Mouse (Mus musculus): ENCODE data around the gene Polr2a. TPM values are rescaled to one million over a fixed set of nuclear protein-coding genes. Genes with fewer than 3 reads are reported as not detected.

The Polr2a gene
- polyA plus RNA-seq, 1 experiment from 2014 or later = 23.5 TPM

GRCm38 (mm10) chr11:69729063-69729462, 29.4 kb downstream of the Polr2a start:
- Histone ChIP-seq H3K9me3 (ENCODE audit: control insufficient read depth, low read length) (no peaks in the 10 kb centered on the region), H3K27me3 (ENCODE audit: control insufficient read depth, insufficient read depth, low read length) (no peaks in the 10 kb centered on the region), H3K36me3 (ENCODE audit: control insufficient read depth, insufficient read depth, low read length) (peaks cover 2% of the 10 kb centered on the region), H3K4me1 (ENCODE audit: control insufficient read depth, insufficient read depth, low read length) (no peaks in the 10 kb centered on the region), H3K27ac (ENCODE audit: low read depth, low read length) (no peak overlapping the region), H3K9ac (replicated peaks; ENCODE audit: low read depth, low read length) (no peak overlapping the region), H3K4me3 (ENCODE audit: low read depth, low read length) (no peak overlapping the region), H3K4me2 (ENCODE audit: low read depth, low read length) (no peak overlapping the region)
- 27% methylated on average over 3 of the region's 3 CpGs for WGBS
- no peak for ATAC-seq (ENCODE audit: low read depth)

GRCm38 (mm10) chr11:69725951-69726350, 32.5 kb downstream of the Polr2a start:
- H3K27ac ChIP-seq (ENCODE audit: low read depth, low read length) = no peak overlapping the region
- 39% methylated on average over 5 of the region's 5 CpGs for WGBS
- no peaks in the 10 kb centered on the region for H3K4me1 ChIP-seq (ENCODE audit: control insufficient read depth, insufficient read depth, low read length)
- no peak overlapping the region for H3K4me2 ChIP-seq (ENCODE audit: low read depth, low read length)
- H3K36me3 ChIP-seq (ENCODE audit: control insufficient read depth, insufficient read depth, low read length) = no peaks in the 10 kb centered on the region
- no peaks in the 10 kb centered on the region for H3K9me3 ChIP-seq (ENCODE audit: control insufficient read depth, low read length)
- no peak overlapping the region for H3K9ac ChIP-seq (replicated peaks; ENCODE audit: low read depth, low read length)
- ATAC-seq (ENCODE audit: low read depth) = no peak
- H3K4me3 ChIP-seq (ENCODE audit: low read depth, low read length) = no peak overlapping the region
- H3K27me3 ChIP-seq (ENCODE audit: control insufficient read depth, insufficient read depth, low read length) = no peaks in the 10 kb centered on the region

- 63% methylated on average over 2 of the region's 2 CpGs for WGBS
Observed at GRCm38 (mm10) chr11:69723074-69723473, 35.4 kb downstream of the Polr2a start.

GRCm38 (mm10) chr11:69720852-69721251, 37.6 kb downstream of the Polr2a start:
- no peak for ATAC-seq (ENCODE audit: low read depth)

More at GRCm38 (mm10) chr11:69723074-69723473, 35.4 kb downstream of the Polr2a start:
- no peaks in the 10 kb centered on the region for H3K4me1 ChIP-seq (ENCODE audit: control insufficient read depth, insufficient read depth, low read length)
- no peak overlapping the region for H3K27ac ChIP-seq (ENCODE audit: low read depth, low read length)
- no peaks in the 10 kb centered on the region for H3K27me3 ChIP-seq (ENCODE audit: control insufficient read depth, insufficient read depth, low read length)
- no peaks in the 10 kb centered on the region for H3K36me3 ChIP-seq (ENCODE audit: control insufficient read depth, insufficient read depth, low read length)
- no peaks in the 10 kb centered on the region for H3K9me3 ChIP-seq (ENCODE audit: control insufficient read depth, low read length)
- ATAC-seq (ENCODE audit: low read depth) = no peak
- no peak overlapping the region for H3K4me3 ChIP-seq (ENCODE audit: low read depth, low read length)
- no peak overlapping the region for H3K4me2 ChIP-seq (ENCODE audit: low read depth, low read length)
- H3K9ac ChIP-seq (replicated peaks; ENCODE audit: low read depth, low read length) = no peak overlapping the region

GRCm38 (mm10) chr11:69719423-69719822, 39.0 kb downstream of the Polr2a start:
- ATAC-seq (ENCODE audit: low read depth) = no peak
- H3K4me2 ChIP-seq (ENCODE audit: low read depth, low read length) = no peak overlapping the region
- H3K27ac ChIP-seq (ENCODE audit: low read depth, low read length) = no peak overlapping the region
- no peaks in the 10 kb centered on the region for H3K36me3 ChIP-seq (ENCODE audit: control insufficient read depth, insufficient read depth, low read length)
- H3K27me3 ChIP-seq (ENCODE audit: control insufficient read depth, insufficient read depth, low read length) = no peaks in the 10 kb centered on the region
- no peaks in the 10 kb centered on the region for H3K9me3 ChIP-seq (ENCODE audit: control insufficient read depth, low read length)
- no peak overlapping the region for H3K4me3 ChIP-seq (ENCODE audit: low read depth, low read length)
- H3K4me1 ChIP-seq (ENCODE audit: control insufficient read depth, insufficient read depth, low read length) = no peaks in the 10 kb centered on the region
- 73% methylated on average over 6 of the region's 6 CpGs for WGBS
- H3K9ac ChIP-seq (replicated peaks; ENCODE audit: low read depth, low read length) = no peak overlapping the region

More at GRCm38 (mm10) chr11:69720852-69721251, 37.6 kb downstream of the Polr2a start:
- whole genome bisulfite sequencing = 87% methylated on average over 6 of the region's 6 CpGs
- no peak overlapping the region for H3K4me2 ChIP-seq (ENCODE audit: low read depth, low read length)
- no peaks in the 10 kb centered on the region for H3K36me3 ChIP-seq (ENCODE audit: control insufficient read depth, insufficient read depth, low read length)
- H3K27ac ChIP-seq (ENCODE audit: low read depth, low read length) = no peak overlapping the region
- H3K4me1 ChIP-seq (ENCODE audit: control insufficient read depth, insufficient read depth, low read length) = no peaks in the 10 kb centered on the region
- H3K9me3 ChIP-seq (ENCODE audit: control insufficient read depth, low read length) = no peaks in the 10 kb centered on the region
- no peaks in the 10 kb centered on the region for H3K27me3 ChIP-seq (ENCODE audit: control insufficient read depth, insufficient read depth, low read length)
- H3K4me3 ChIP-seq (ENCODE audit: low read depth, low read length) = no peak overlapping the region
- no peak overlapping the region for H3K9ac ChIP-seq (replicated peaks; ENCODE audit: low read depth, low read length)

GRCm38 (mm10) chr11:69718661-69719060, 39.8 kb downstream of the Polr2a start:
- Histone ChIP-seq H3K4me2 (ENCODE audit: low read depth, low read length) (no peak overlapping the region), H3K27me3 (ENCODE audit: control insufficient read depth, insufficient read depth, low read length) (no peaks in the 10 kb centered on the region), H3K27ac (ENCODE audit: low read depth, low read length) (no peak overlapping the region), H3K36me3 (ENCODE audit: control insufficient read depth, insufficient read depth, low read length) (no peaks in the 10 kb centered on the region), H3K4me1 (ENCODE audit: control insufficient read depth, insufficient read depth, low read length) (no peaks in the 10 kb centered on the region), H3K9me3 (ENCODE audit: control insufficient read depth, low read length) (no peaks in the 10 kb centered on the region), H3K4me3 (ENCODE audit: low read depth, low read length) (no peak overlapping the region), H3K9ac (replicated peaks; ENCODE audit: low read depth, low read length) (no peak overlapping the region)
- no peak for ATAC-seq (ENCODE audit: low read depth)
- 33% methylated on average over 15 of the region's 15 CpGs for WGBS

GRCm38 (mm10) chr11:69716953-69717352, 41.5 kb downstream of the Polr2a start:
- Histone ChIP-seq H3K4me1 (ENCODE audit: control insufficient read depth, insufficient read depth, low read length) (no peaks in the 10 kb centered on the region), H3K27me3 (ENCODE audit: control insufficient read depth, insufficient read depth, low read length) (no peaks in the 10 kb centered on the region), H3K4me2 (ENCODE audit: low read depth, low read length) (no peak overlapping the region), H3K36me3 (ENCODE audit: control insufficient read depth, insufficient read depth, low read length) (no peaks in the 10 kb centered on the region), H3K27ac (ENCODE audit: low read depth, low read length) (no peak overlapping the region), H3K4me3 (ENCODE audit: low read depth, low read length) (no peak overlapping the region), H3K9me3 (ENCODE audit: control insufficient read depth, low read length) (no peaks in the 10 kb centered on the region), H3K9ac (replicated peaks; ENCODE audit: low read depth, low read length) (no peak overlapping the region)
- no peak for ATAC-seq (ENCODE audit: low read depth)
- WGBS = 71% methylated on average over 4 of the region's 4 CpGs

- no peaks in the 10 kb centered on the region for H3K36me3 ChIP-seq (ENCODE audit: control insufficient read depth, insufficient read depth, low read length)
- no peak overlapping the region for H3K4me2 ChIP-seq (ENCODE audit: low read depth, low read length)
- ATAC-seq (ENCODE audit: low read depth) = no peak
- no peaks in the 10 kb centered on the region for H3K27me3 ChIP-seq (ENCODE audit: control insufficient read depth, insufficient read depth, low read length)
- no peak overlapping the region for H3K4me3 ChIP-seq (ENCODE audit: low read depth, low read length)
- H3K9ac ChIP-seq (replicated peaks; ENCODE audit: low read depth, low read length) = no peak overlapping the region
- H3K4me1 ChIP-seq (ENCODE audit: control insufficient read depth, insufficient read depth, low read length) = no peaks in the 10 kb centered on the region
- H3K27ac ChIP-seq (ENCODE audit: low read depth, low read length) = no peak overlapping the region
- no peaks in the 10 kb centered on the region for H3K9me3 ChIP-seq (ENCODE audit: control insufficient read depth, low read length)
- 19% methylated on average over 5 of the region's 5 CpGs for WGBS
Observed at GRCm38 (mm10) chr11:69715929-69716328, 42.5 kb downstream of the Polr2a start.

- no peak for ATAC-seq (ENCODE audit: low read depth)
- Histone ChIP-seq H3K4me2 (ENCODE audit: low read depth, low read length) (no peak overlapping the region), H3K36me3 (ENCODE audit: control insufficient read depth, insufficient read depth, low read length) (no peaks in the 10 kb centered on the region), H3K9ac (replicated peaks; ENCODE audit: low read depth, low read length) (no peak overlapping the region), H3K4me3 (ENCODE audit: low read depth, low read length) (no peak overlapping the region), H3K27me3 (ENCODE audit: control insufficient read depth, insufficient read depth, low read length) (no peaks in the 10 kb centered on the region), H3K9me3 (ENCODE audit: control insufficient read depth, low read length) (no peaks in the 10 kb centered on the region), H3K4me1 (ENCODE audit: control insufficient read depth, insufficient read depth, low read length) (no peaks in the 10 kb centered on the region), H3K27ac (ENCODE audit: low read depth, low read length) (no peak overlapping the region)
- 56% methylated on average over 9 of the region's 9 CpGs for WGBS
Observed at GRCm38 (mm10) chr11:69715482-69715881, 43.0 kb downstream of the Polr2a start.
